Mouse (Mus musculus): Measurements from ENCODE around the gene Cdh1. TPM values are rescaled to one million over a fixed set of nuclear protein-coding genes. Genes with fewer than 3 reads are reported as not detected.

Gene Cdh1
- total and polyA plus RNA-seq, 3 experiments, result 0.13 TPM; not detected in 2

DNA sequence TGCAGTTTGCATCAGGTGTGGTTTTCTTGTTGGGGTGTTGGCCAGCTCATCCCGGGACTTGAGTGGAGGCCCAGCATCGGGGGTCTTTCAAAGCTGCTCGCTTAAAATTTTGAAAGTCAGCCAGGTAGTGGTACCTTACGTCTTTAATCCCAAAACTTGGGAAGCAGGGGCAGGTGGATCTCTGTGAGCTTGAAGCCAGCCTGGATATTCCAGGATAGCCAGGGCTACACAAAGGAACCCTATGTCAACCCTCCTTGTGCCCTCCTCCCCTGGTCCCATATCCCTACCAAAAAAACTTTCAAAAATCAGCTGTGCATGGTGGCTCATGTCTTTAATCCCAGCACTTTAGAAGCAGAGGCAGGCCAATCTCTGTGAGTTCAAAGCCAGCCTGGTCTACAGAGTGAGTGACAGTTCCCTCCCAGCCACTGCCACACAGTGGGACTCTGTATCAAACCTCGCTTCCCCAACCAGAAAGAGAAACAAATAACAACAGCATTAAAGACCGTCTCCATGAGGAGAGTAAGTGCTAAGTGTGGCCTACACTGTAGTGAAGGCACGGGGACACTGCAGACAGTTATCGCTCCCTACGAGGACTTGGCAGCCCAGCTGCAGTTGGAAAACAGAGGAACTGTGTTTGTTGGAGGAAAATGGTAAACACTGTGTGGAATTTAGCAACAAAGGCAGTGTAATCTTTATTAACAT lies 101.2 kb downstream of the Cdh1 start:
- DNase-seq (ENCODE audit: extremely low read depth), result no peak
- H3K4me2 ChIP-seq (ENCODE audit: insufficient read depth, low read depth, poor library complexity, severe bottlenecking), result no peak overlapping the region
- TF ChIP-seq NRF1 (IDR thresholded peaks at IDR 0.05; ENCODE audit: low read depth, low read length) (no peak), CHD1 (IDR thresholded peaks at IDR 0.05; ENCODE audit: low read depth, low read length) (no peak)
- in situ Hi-C loops (cut with MboI; ENCODE audit: low pct_ligation_motif_present, low pct_unique_long_range_greater_than_20kb, low sequenced_read_pairs), result no loop called here
- no peaks in the 10 kb centered on the region for H3K79me2 ChIP-seq (replicated peaks; ENCODE audit: control insufficient read depth, extremely low read depth, insufficient read depth, poor library complexity, severe bottlenecking)
- H3K4me3 ChIP-seq (replicated peaks in 1 of 3; ENCODE audit: low read depth in 2 of 3, low read length in 2 of 3, poor library complexity in 1 of 3), result no peak overlapping the region
- H3K9ac ChIP-seq (ENCODE audit: insufficient read depth, low read depth), result no peak overlapping the region
- H3K4me1 ChIP-seq (ENCODE audit: control insufficient read depth in 1 of 2, insufficient read depth in 2 of 2), result peaks cover 0 to 16% of the 10 kb centered on the region in 2 experiments; a peak in 2 of 4 replicates
- H3K36me3 ChIP-seq (replicated peaks in 1 of 2; ENCODE audit: control insufficient read depth in 1 of 2, insufficient read depth in 1 of 2, low read length in 1 of 2), result peaks cover 10 to 60% of the 10 kb centered on the region in 2 experiments
- H3K27me3 ChIP-seq (replicated peaks), result no peaks in the 10 kb centered on the region
- no peaks in the 10 kb centered on the region for H3K9me3 ChIP-seq (replicated peaks; ENCODE audit: low read length)
- H3K27ac ChIP-seq (ENCODE audit: insufficient read depth, low read depth), result no peak overlapping the region
- dilution Hi-C loops (cut with MboI; ENCODE audit: extremely low pct_ligation_motif_present, extremely low pct_unique_long_range_greater_than_20kb, low sequenced_read_pairs), result no loop called here

DNA sequence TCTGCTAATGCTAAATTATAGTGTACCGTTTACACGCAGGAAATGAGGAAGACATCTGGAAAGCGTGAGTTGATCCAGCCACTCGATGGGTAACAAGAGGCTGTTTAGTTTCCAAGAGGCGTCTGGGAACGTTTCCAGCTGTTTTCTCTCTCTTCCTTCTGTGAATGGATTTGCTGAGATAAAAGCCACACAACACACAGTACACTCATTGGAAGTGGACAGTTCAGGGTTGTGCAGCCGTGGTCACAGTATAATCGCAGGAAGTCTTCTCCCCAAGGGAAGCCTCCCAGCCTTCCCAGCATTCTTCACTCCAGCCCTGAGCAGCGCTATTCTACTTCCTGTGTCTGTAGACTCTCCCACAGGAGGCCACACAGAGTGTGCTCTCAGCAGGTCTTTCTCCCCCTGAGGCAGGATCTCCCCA lies 101.8 kb downstream of the Cdh1 start:
- DNase-seq (ENCODE audit: extremely low read depth), result no peak
- H3K4me3 ChIP-seq (replicated peaks in 1 of 3; ENCODE audit: low read depth in 2 of 3, low read length in 2 of 3, poor library complexity in 1 of 3), result no peak overlapping the region
- dilution Hi-C loops (cut with MboI; ENCODE audit: extremely low pct_ligation_motif_present, extremely low pct_unique_long_range_greater_than_20kb, low sequenced_read_pairs) (no loop called here), in situ Hi-C loops (cut with MboI; ENCODE audit: low pct_ligation_motif_present, low pct_unique_long_range_greater_than_20kb, low sequenced_read_pairs) (no loop called here)
- H3K36me3 ChIP-seq (replicated peaks in 1 of 2; ENCODE audit: control insufficient read depth in 1 of 2, insufficient read depth in 1 of 2, low read length in 1 of 2), result peaks cover 8 to 57% of the 10 kb centered on the region in 2 experiments
- TF ChIP-seq ELF1 (IDR thresholded peaks at IDR 0.05; ENCODE audit: low read depth, low read length), result no peak
- TF ChIP-seq PAX5 (IDR thresholded peaks at IDR 0.05; ENCODE audit: low read length), result no peak
- TF ChIP-seq ETS1 (conservative IDR thresholded peaks at IDR 0.05; ENCODE audit: low read depth, low read length), result no peak
- no peak for TF ChIP-seq BHLHE40 (IDR thresholded peaks at IDR 0.05; ENCODE audit: low read depth, low read length)
- TF ChIP-seq HCFC1 (IDR thresholded peaks at IDR 0.05; ENCODE audit: low read depth, low read length), result no peak
- no peak for TF ChIP-seq ZC3H11A (IDR thresholded peaks at IDR 0.05; ENCODE audit: low read depth, low read length)
- TF ChIP-seq IRF4 (IDR thresholded peaks at IDR 0.05; ENCODE audit: low read depth, low read length), result no peak
- H3K4me1 ChIP-seq (ENCODE audit: control insufficient read depth in 1 of 2, insufficient read depth in 2 of 2), result peaks cover 0 to 13% of the 10 kb centered on the region in 2 experiments; a peak in 2 of 4 replicates
- no peaks in the 10 kb centered on the region for H3K27me3 ChIP-seq (replicated peaks)
- no peak overlapping the region for H3K4me2 ChIP-seq (ENCODE audit: insufficient read depth, low read depth, poor library complexity, severe bottlenecking)
- H3K9ac ChIP-seq (ENCODE audit: insufficient read depth, low read depth), result no peak overlapping the region
- no peak overlapping the region for H3K27ac ChIP-seq (ENCODE audit: insufficient read depth, low read depth)
- no peaks in the 10 kb centered on the region for H3K9me3 ChIP-seq (replicated peaks; ENCODE audit: low read length)
- no peaks in the 10 kb centered on the region for H3K79me2 ChIP-seq (replicated peaks; ENCODE audit: control insufficient read depth, extremely low read depth, insufficient read depth, poor library complexity, severe bottlenecking)

GRCm38 (mm10) chr8:106706194-106706593 lies 103.0 kb downstream of the Cdh1 start:
- Histone ChIP-seq H3K9me3 (replicated peaks; ENCODE audit: low read length) (no peaks in the 10 kb centered on the region), H3K4me1 (ENCODE audit: control insufficient read depth in 1 of 2, insufficient read depth in 2 of 2) (peaks cover 0 to 7% of the 10 kb centered on the region in 2 experiments; a peak in 2 of 4 replicates), H3K27me3 (replicated peaks) (no peaks in the 10 kb centered on the region), H3K27ac (ENCODE audit: insufficient read depth, low read depth) (no peak overlapping the region), H3K4me3 (replicated peaks in 1 of 3; ENCODE audit: low read depth in 2 of 3, low read length in 2 of 3, poor library complexity in 1 of 3) (no peak overlapping the region), H3K36me3 (replicated peaks in 1 of 2; ENCODE audit: control insufficient read depth in 1 of 2, insufficient read depth in 1 of 2, low read length in 1 of 2) (peaks cover 2 to 46% of the 10 kb centered on the region in 2 experiments), H3K4me2 (ENCODE audit: insufficient read depth, low read depth, poor library complexity, severe bottlenecking) (no peak overlapping the region), H3K79me2 (replicated peaks; ENCODE audit: control insufficient read depth, extremely low read depth, insufficient read depth, poor library complexity, severe bottlenecking) (no peaks in the 10 kb centered on the region), H3K9ac (ENCODE audit: insufficient read depth, low read depth) (no peak overlapping the region)
- in situ Hi-C loops (cut with MboI; ENCODE audit: low pct_ligation_motif_present, low pct_unique_long_range_greater_than_20kb, low sequenced_read_pairs), result no loop called here
- no peak for DNase-seq (ENCODE audit: extremely low read depth)
- dilution Hi-C loops (cut with MboI; ENCODE audit: extremely low pct_ligation_motif_present, extremely low pct_unique_long_range_greater_than_20kb, low sequenced_read_pairs), result no loop called here
- TF ChIP-seq TCF12 (IDR thresholded peaks at IDR 0.05; ENCODE audit: low read depth, low read length), result no peak
- TF ChIP-seq RAD21 (IDR thresholded peaks at IDR 0.05; ENCODE audit: low read depth, low read length), result no peak
- no peak for TF ChIP-seq CHD1 (IDR thresholded peaks at IDR 0.05; ENCODE audit: low read depth, low read length)
- no peak for TF ChIP-seq E2F4 (IDR thresholded peaks at IDR 0.05; ENCODE audit: insufficient replicate concordance, low read depth, low read length)
- no peak for TF ChIP-seq HCFC1 (IDR thresholded peaks at IDR 0.05; ENCODE audit: low read depth, low read length)
- no peak for TF ChIP-seq USF2 (conservative IDR thresholded peaks at IDR 0.05; ENCODE audit: low read depth, low read length)
- no peak for TF ChIP-seq POLR2AphosphoS2 (IDR thresholded peaks at IDR 0.05; ENCODE audit: low read depth, low read length)
- TF ChIP-seq CTCF (conservative IDR thresholded peaks at IDR 0.05 in 1 of 2, IDR thresholded peaks at IDR 0.05 in 1 of 2; ENCODE audit: low read depth in 2 of 2, low read length in 2 of 2), result no peak
- TF ChIP-seq POLR2A (IDR thresholded peaks at IDR 0.05; ENCODE audit: low read depth, low read length), result no peak
